Mouse (Mus musculus) skeletal muscle tissue, postnatal 0 days (tissue): Measurements from ENCODE around the gene Olfr1061. TPM values are rescaled to one million over a fixed set of nuclear protein-coding genes. Genes with fewer than 3 reads are reported as not detected.

Experiments
- polyA plus RNA-seq: library from polyadenylated mRNA; unstranded; fragments of >200 nt; fragmentation: Nextera tagmentation; extraction: Ambion mirVana; gene quantifications from 2 replicates; pipeline ENCODE4 v1.2.1, GENCODE M21; 2015

The Olfr1061 gene
- not detected in 2 replicates for polyA plus RNA-seq

GRCm38 (mm10) chr2:86413950-86414349 lies at the start of gene Olfr1061:
Gene Olfr1061 (minus strand): TSS chr2:86414050.

GRCm38 (mm10) chr2:86456169-86456568 lies 42.3 kb upstream of the Olfr1061 start, which contains the start of gene Olfr1066:
Gene Olfr1066 (minus strand): TSS chr2:86456269.

GRCm38 (mm10) chr2:86450491-86450890 lies 36.6 kb upstream of the Olfr1061 start, which contains the start of gene Olfr1065:
Gene Olfr1065 (minus strand): TSS chr2:86450591.

GRCm38 (mm10) chr2:86426649-86427048 lies 12.8 kb upstream of the Olfr1061 start, which contains the start of gene Olfr1062:
Gene Olfr1062 (minus strand): TSS chr2:86426749.

GRCm38 (mm10) chr2:86388461-86388860 lies 25.4 kb downstream of the Olfr1061 start, which contains the start of gene Olfr1058:
Gene Olfr1058 (minus strand): TSS chr2:86388561.

GRCm38 (mm10) chr2:86378293-86378692 lies 35.6 kb downstream of the Olfr1061 start, which contains the start of gene Olfr1057:
Gene Olfr1057 (minus strand): TSS chr2:86378393.

Other genes with a start within 250 kb of the Olfr1061 start
- gene Olfr1043, start 246.5 kb downstream of the Olfr1061 start, polyA plus RNA-seq, result not detected in 2 replicates
- gene Olfr1044, start 236.2 kb downstream of the Olfr1061 start, polyA plus RNA-seq, result not detected in 2 replicates
- not detected in 2 replicates for gene Olfr52, start 228.4 kb downstream of the Olfr1061 start, polyA plus RNA-seq
- gene Olfr1045, start 211.0 kb downstream of the Olfr1061 start, polyA plus RNA-seq, result not detected in 2 replicates
- gene Olfr1046, start 194.7 kb downstream of the Olfr1061 start, polyA plus RNA-seq, result not detected in 2 replicates
- not detected in 2 replicates for gene Olfr1047, start 182.6 kb downstream of the Olfr1061 start, polyA plus RNA-seq
- gene Olfr1048, start 173.8 kb downstream of the Olfr1061 start, polyA plus RNA-seq, result not detected in 2 replicates
- not detected in 2 replicates for gene Olfr1049, start 155.7 kb downstream of the Olfr1061 start, polyA plus RNA-seq
- not detected in 2 replicates for gene Olfr1051, start 135.0 kb downstream of the Olfr1061 start, polyA plus RNA-seq
- not detected in 2 replicates for gene Olfr1052, start 121.6 kb downstream of the Olfr1061 start, polyA plus RNA-seq
- not detected in 2 replicates for gene Olfr1053, start 98.8 kb downstream of the Olfr1061 start, polyA plus RNA-seq
- not detected in 2 replicates for gene Olfr1054, start 78.6 kb downstream of the Olfr1061 start, polyA plus RNA-seq
- gene Olfr1055, start 63.8 kb downstream of the Olfr1061 start, polyA plus RNA-seq, result not detected in 2 replicates
- not detected in 2 replicates for gene Olfr1056, start 51.6 kb downstream of the Olfr1061 start, polyA plus RNA-seq
- not detected in 2 replicates for gene Olfr1057, start 35.7 kb downstream of the Olfr1061 start, polyA plus RNA-seq
- gene Olfr1058, start 25.5 kb downstream of the Olfr1061 start, polyA plus RNA-seq, result not detected in 2 replicates
- not detected in 2 replicates for gene Olfr1062, start 12.7 kb upstream of the Olfr1061 start, polyA plus RNA-seq
- gene Olfr1065, start 36.5 kb upstream of the Olfr1061 start, polyA plus RNA-seq, result not detected in 2 replicates
- gene Olfr1066, start 42.2 kb upstream of the Olfr1061 start, polyA plus RNA-seq, result not detected in 2 replicates
- not detected in 2 replicates for gene Olfr228, start 73.3 kb upstream of the Olfr1061 start, polyA plus RNA-seq
- gene Olfr1076, start 94.4 kb upstream of the Olfr1061 start, polyA plus RNA-seq, result not detected in 2 replicates
- gene Olfr1079, start 128.4 kb upstream of the Olfr1061 start, polyA plus RNA-seq, result not detected in 2 replicates
- not detected in 2 replicates for gene Olfr1080, start 144.2 kb upstream of the Olfr1061 start, polyA plus RNA-seq
- gene Olfr1082, start 184.9 kb upstream of the Olfr1061 start, polyA plus RNA-seq, result not detected in 2 replicates
- gene Olfr1084, start 225.7 kb upstream of the Olfr1061 start, polyA plus RNA-seq, result not detected in 2 replicates
- gene Olfr1085, start 248.0 kb upstream of the Olfr1061 start, polyA plus RNA-seq, result not detected in 2 replicates